Mouse (Mus musculus) thymus, adult 2 months (tissue): ENCODE measurements around the gene Top3a.

Experiments
- CTCF ChIP-seq: fragments of 200-500 bp; IDR thresholded peaks from 2 replicates; pipeline ENCODE4 v1.5.1; 2012; ENCODE audit warnings: mild to moderate bottlenecking, control low read depth, low read length, moderate library complexity, borderline replicate concordance; ENCODE audit not compliant: control insufficient read depth, poor library complexity, insufficient read depth; ENCODE audit errors: extremely low read depth
- POLR2A ChIP-seq: fragments of 200-500 bp; IDR thresholded peaks from 2 replicates; pipeline ENCODE4 v1.6.1; 2012; ENCODE audit warnings: mild to moderate bottlenecking, low read length, control low read depth, moderate library complexity; ENCODE audit not compliant: control insufficient read depth, poor library complexity, insufficient read depth; ENCODE audit errors: extremely low read depth

DNA sequence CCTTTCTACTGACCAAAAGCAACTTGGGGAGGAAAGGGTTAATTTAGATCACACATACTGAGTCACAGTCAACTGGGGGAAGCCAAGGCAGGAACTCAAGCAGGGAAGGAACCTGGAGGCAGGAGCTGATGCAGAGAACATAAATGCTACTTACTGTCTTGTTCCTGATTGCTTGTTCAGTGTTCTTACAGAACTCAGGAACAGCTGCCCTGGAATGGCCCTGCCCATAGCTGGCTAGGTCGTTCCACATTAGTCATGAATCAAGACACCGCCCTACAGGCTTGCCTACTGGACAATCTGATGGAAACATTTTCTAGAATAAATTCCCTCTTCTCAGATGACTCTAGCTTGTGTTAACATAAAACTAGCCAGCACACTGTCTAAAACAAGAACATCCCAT, 43.0 kb downstream of the Top3a start:
- TF ChIP-seq CTCF: no peak
- no peak for TF ChIP-seq POLR2A
